Mouse (Mus musculus): ENCODE results near the gene Isyna1. TPM values are rescaled to one million over a fixed set of nuclear protein-coding genes. Genes with fewer than 3 reads are reported as not detected.
"Not testable (repeated sequence)": the region's sequence is repeated elsewhere in the genome, so short reads cannot be mapped to it uniquely, and the experiment has no call there.

The Isyna1 gene
- total RNA-seq, 2 experiments from 2014 or later = 87.9 to 88.5 TPM

- no peak for DNase-seq
- intact Hi-C loops (cut with DNase I) = no loop called here
Observed at GRCm38 (mm10) chr8:70574302-70574701, 19.9 kb upstream of the Isyna1 start.

GRCm38 (mm10) chr8:70574915-70575314 lies 19.3 kb upstream of the Isyna1 start:
- DNase-seq = no peak
- intact Hi-C loops (cut with DNase I) = no loop called here

DNA sequence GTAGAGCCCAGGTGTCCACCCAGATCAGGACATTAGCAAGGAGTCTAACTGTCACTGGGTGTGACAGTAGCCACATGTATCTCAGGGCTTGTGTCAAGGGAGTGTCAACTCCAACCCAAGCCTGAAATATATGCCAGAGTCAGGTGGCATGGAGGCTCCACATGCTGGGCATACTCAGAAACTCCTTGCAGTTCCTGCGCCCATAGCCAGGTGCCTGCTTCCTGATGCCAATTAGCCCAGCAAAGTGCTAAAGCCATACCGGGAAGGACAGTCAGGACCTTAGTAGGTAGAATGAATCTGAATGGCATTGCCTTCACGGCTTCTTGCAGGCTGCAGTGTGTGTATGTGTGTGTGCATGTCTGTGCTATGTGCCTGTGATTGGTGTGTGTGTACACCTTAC lies 17.0 kb upstream of the Isyna1 start:
- intact Hi-C loops (cut with DNase I) = no loop called here
- DNase-seq = no peak

DNA sequence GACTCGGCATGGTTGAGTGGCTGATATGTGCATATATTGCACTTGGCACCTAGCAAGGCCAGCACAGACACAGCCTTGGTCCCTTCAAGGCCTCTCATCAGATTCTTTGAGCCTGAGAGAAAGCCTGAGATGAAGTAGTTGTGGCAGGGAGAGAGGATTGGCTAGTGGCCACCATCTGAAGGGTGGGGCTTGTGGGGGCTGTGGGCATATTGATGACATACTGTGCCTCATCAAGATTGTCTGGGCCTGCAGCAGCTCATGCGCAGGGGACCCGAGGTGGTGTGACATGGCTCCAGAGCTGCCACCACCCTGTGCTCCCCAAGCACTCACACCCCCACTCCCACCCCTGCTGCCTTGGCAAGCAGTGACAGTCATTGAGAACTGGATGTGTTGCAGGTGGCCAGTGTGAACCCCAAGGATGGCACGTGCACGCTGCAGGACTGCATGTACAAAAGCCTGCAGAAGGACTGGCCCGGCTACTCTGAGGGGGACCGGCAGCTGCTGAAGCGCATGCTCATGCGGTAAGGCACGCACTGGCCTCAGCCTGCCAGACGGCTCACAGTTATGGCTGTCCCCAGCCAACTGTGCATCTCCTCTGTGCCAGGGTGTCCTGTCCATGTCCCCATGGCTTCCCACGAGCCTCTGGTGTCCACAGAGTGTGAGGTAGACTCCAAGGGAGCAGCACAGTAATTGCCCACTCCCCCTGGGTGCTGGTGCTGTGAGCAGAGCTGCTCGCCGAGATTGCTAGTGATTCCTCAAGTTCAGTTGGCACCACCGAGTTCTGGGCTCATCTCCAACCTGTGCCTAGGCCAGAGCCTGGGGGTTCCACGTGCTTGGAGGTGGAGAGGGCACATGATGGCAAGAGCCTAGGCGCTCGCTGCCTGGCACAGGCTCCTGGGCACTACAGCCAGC lies 10.4 kb upstream of the Isyna1 start:
- intact Hi-C loops (cut with DNase I) = no loop called here
- peak; percentile 80 for DNase-seq

DNA sequence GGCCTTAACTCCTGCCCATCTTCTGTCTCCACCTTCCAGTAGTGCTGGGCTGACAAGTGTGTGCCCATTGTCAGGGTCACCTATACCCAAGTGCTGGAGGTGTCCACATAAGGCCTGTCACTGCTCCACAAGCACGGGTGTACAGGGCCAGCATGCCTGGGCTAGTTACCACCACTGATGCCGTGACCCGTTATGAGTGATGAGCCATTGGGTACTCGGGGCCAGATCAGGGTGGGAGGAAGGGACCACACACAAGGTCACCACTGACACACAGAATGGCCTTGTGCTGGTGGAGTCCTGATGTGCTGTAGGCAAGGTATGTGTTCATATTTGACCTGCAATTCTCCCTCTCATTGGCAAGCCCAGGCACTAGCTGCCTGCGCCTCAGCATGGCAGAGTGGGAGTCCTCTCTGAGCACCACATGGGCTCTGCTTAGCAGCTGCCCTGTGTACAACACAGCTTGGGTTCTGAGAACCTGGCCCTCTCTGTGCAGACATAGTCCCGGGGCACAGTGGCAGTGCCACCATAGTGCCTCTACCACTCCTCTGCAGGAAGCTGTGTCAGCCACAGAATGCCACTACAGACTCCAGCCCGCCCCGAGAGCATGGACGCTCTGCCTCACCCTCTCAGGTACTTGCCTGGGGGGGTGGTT lies 9.4 kb upstream of the Isyna1 start:
- no peak for DNase-seq
- intact Hi-C loops (cut with DNase I) = no loop called here

DNA sequence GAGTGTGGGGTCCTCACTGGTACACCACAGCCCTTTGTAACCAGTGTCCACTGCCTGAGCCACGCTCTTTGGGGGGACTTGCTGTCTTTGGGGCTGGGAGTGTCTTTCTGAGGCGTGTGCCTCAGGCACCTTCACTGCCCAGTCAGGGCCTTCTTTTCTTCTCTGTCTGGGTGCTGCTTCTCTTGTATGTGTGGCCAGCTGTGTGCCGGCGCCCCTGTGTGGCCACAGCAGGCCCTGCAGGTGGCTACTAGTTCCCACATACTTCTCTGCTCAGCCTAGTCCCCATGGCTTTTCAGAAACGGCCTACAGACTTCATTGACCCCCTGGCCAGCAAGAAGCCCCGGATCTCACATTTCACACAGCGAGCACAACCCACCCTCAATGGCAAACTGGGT lies 8.9 kb upstream of the Isyna1 start:
- DNase-seq = no peak
- intact Hi-C loops (cut with DNase I) = no loop called here

- DNase-seq; intact Hi-C loops (cut with DNase I): not testable (repeated sequence)
Observed at GRCm38 (mm10) chr8:70587955-70588354, 6.2 kb upstream of the Isyna1 start.

- no peak for DNase-seq
- intact Hi-C loops (cut with DNase I) = no loop called here
Observed at GRCm38 (mm10) chr8:70591569-70591968, 2.6 kb upstream of the Isyna1 start.

- intact Hi-C loops (cut with DNase I) = no loop called here
- DNase-seq = no peak
Observed at GRCm38 (mm10) chr8:70593173-70593572, 1.0 kb upstream of the Isyna1 start.

DNA sequence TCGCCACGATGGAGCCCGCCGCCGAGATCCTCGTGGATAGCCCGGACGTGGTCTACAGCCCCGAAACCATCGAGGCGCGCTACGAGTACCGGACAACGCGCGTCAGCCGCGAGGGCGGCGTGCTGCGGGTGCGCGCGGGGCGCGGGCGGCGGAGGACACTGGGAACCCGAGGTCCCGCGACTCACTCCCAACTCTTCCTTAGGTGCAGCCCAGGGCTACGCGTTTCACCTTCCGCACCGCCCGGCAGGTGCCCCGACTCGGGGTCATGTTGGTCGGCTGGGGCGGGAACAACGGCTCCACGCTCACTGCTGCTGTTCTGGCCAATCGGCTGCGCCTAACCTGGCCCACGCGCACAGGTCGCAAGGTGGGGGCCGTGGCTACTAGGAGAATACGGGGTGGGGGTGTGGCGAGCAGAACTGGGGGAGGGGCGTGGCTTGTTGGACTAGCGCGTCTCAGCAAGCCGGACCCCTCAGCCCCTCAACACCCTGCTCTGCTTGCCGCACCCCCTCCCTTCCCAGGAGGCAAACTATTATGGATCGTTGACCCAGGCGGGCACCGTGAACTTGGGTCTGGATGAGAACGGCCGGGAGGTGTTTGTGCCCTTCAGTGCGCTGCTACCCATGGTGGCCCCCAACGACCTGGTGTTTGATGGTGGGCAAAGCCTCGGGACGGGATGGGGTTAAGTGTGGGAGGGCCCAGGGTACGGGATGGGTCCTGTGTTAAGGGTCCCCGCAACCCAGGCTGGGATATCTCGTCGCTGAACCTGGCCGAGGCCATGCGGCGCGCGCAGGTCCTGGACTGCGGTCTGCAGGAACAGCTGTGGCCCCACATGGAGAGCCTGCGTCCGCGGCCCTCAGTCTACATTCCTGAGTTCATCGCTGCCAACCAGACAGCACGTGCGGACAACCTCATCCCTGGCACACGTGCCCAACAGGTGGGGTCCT lies 720 bp downstream of the Isyna1 start:
- no peak for DNase-seq
- intact Hi-C loops (cut with DNase I) = no loop called here

DNA sequence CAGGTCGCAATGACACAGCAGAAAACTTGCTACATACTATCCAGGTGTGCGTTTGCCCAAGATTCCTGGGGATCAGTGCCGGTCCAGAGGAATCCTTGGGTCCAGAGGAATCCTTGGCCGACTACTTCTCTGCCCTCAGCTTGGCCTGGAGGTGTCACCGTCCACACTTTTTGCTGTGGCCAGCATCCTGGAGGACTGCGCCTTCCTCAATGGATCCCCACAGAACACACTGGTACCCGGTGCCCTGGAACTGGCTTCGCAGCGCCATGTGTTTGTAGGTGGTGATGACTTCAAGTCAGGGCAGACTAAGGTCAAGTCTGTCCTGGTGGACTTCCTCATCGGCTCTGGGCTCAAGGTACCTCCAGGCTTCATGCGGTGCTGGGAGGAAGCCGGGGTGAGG lies 1.6 kb downstream of the Isyna1 start:
- intact Hi-C loops (cut with DNase I) = no loop called here
- DNase-seq = no peak

GRCm38 (mm10) chr8:70596216-70596615 lies 2.0 kb downstream of the Isyna1 start:
- intact Hi-C loops (cut with DNase I) = no loop called here
- DNase-seq = no peak

- intact Hi-C loops (cut with DNase I) = no loop called here
- peak; percentile 66 for DNase-seq
Observed at GRCm38 (mm10) chr8:70596775-70597416, 2.7 kb downstream of the Isyna1 start.

- intact Hi-C loops (cut with DNase I) = no loop called here
- DNase-seq = no peak
Observed at GRCm38 (mm10) chr8:70597417-70598272, 3.5 kb downstream of the Isyna1 start.

- peak; percentile 85 for DNase-seq
- intact Hi-C loops (cut with DNase I) = no loop called here
Observed at GRCm38 (mm10) chr8:70598283-70598682, 4.1 kb downstream of the Isyna1 start.

DNA sequence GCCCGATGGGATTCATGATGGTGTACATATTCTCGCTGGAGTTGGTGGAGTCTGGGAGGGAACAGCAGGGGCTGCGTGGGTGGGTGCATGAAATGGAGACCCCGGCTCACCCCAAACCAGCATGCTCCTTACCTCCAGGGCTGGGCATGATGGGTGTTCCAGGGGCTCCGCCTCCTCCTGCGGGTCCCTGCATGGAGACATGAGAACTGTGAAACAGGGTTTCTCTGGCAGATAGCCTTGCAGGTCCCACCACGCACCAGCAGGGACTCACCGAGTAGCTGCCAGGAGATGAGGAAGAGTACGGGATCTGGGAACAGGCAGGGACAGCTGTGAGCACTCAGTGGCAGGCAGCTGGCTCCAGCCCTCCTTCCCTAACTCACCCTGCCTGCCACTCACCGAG lies 4.5 kb downstream of the Isyna1 start:
- intact Hi-C loops (cut with DNase I) = no loop called here
- no peak for DNase-seq

GRCm38 (mm10) chr8:70599507-70600290 lies 5.5 kb downstream of the Isyna1 start:
- DNase-seq = no peak
- intact Hi-C loops (cut with DNase I) = no loop called here

GRCm38 (mm10) chr8:70600473-70601270 lies 6.5 kb downstream of the Isyna1 start:
- DNase-seq = peak; percentile 49
- intact Hi-C loops (cut with DNase I) = no loop called here
